Mouse (Mus musculus) erythroblast, embryonic 14.5 days (primary cell): Measurements from ENCODE around the gene Lrrc36. TPM values are rescaled to one million over a fixed set of nuclear protein-coding genes. Genes with fewer than 3 reads are reported as not detected.

Experiments
- H3K27me3 ChIP-seq: 2 replicates; pipeline ENCODE4 v1.6.1; 2012; ENCODE audit warnings: inconsistent platforms; ENCODE audit not compliant: control insufficient read depth
- H3K36me3 ChIP-seq: 2 replicates; pipeline ENCODE4 v1.6.1; 2012; ENCODE audit warnings: mild to moderate bottlenecking, inconsistent platforms; ENCODE audit not compliant: control insufficient read depth
- H3K4me1 ChIP-seq: 2 replicates; pipeline ENCODE4 v1.6.1; 2012; ENCODE audit warnings: inconsistent platforms; ENCODE audit not compliant: control insufficient read depth
- H3K4me3 ChIP-seq: replicated peaks from 2 replicates; pipeline ENCODE3; 2012; ENCODE audit warnings: moderate library complexity, mild to moderate bottlenecking, inconsistent platforms
- H3K9me3 ChIP-seq: 2 replicates; pipeline ENCODE4 v1.6.1; 2012; ENCODE audit warnings: low read length, inconsistent platforms, mixed read lengths; ENCODE audit not compliant: control insufficient read depth
- GATA1 ChIP-seq: IDR thresholded peaks from 2 replicates; pipeline ENCODE4 v1.6.1; 2012; ENCODE audit warnings: low read length, inconsistent platforms, mixed read lengths
- TAL1 ChIP-seq: IDR thresholded peaks from 3 replicates; pipeline ENCODE4 v1.6.1; 2012; ENCODE audit warnings: low read length, inconsistent platforms, mixed read lengths
- polyA plus RNA-seq: library from polyadenylated mRNA; stranded (reverse); fragments of >175 nt; gene quantifications from 2 replicates; pipeline ENCODE4 v1.2.3, GENCODE M21; 2012

The Lrrc36 gene
- polyA plus RNA-seq, 1 experiment = 0.03 TPM

GRCm38 (mm10) chr8:105482123-105482522 lies 68.8 kb downstream of the Lrrc36 start:
- H3K36me3 ChIP-seq = no peaks in the 10 kb centered on the region
- H3K9me3 ChIP-seq = no peaks in the 10 kb centered on the region
- H3K27me3 ChIP-seq = peaks cover 2% of the 10 kb centered on the region; the same call in 1 of the 2 replicates
- H3K4me3 ChIP-seq = no peak overlapping the region
- no peaks in the 10 kb centered on the region for H3K4me1 ChIP-seq
- TF ChIP-seq TAL1 (no peak), GATA1 (no peak)

- Histone ChIP-seq H3K27me3 (peaks cover 2% of the 10 kb centered on the region; the same call in 1 of the 2 replicates), H3K9me3 (no peaks in the 10 kb centered on the region), H3K36me3 (no peaks in the 10 kb centered on the region), H3K4me1 (no peaks in the 10 kb centered on the region), H3K4me3 (no peak overlapping the region)
- TF ChIP-seq TAL1 = no peak
- no peak for TF ChIP-seq GATA1
These were observed 70.0 kb downstream of the Lrrc36 start for GRCm38 (mm10) chr8:105483212-105484029.

- peaks cover 2% of the 10 kb centered on the region; the same call in 1 of the 2 replicates for H3K27me3 ChIP-seq
- no peak overlapping the region for H3K4me3 ChIP-seq
- no peaks in the 10 kb centered on the region for H3K9me3 ChIP-seq
- H3K4me1 ChIP-seq = no peaks in the 10 kb centered on the region
- H3K36me3 ChIP-seq = no peaks in the 10 kb centered on the region
- TF ChIP-seq TAL1 = no peak
- no peak for TF ChIP-seq GATA1
These were observed 70.6 kb downstream of the Lrrc36 start for GRCm38 (mm10) chr8:105484030-105484368.

- Histone ChIP-seq H3K4me3 (no peak overlapping the region), H3K36me3 (no peaks in the 10 kb centered on the region), H3K27me3 (peaks cover 2% of the 10 kb centered on the region; the same call in 1 of the 2 replicates), H3K4me1 (no peaks in the 10 kb centered on the region), H3K9me3 (no peaks in the 10 kb centered on the region)
- no peak for TF ChIP-seq TAL1
- TF ChIP-seq GATA1 = no peak
These were observed 71.0 kb downstream of the Lrrc36 start for GRCm38 (mm10) chr8:105484392-105484791.

- TF ChIP-seq GATA1 = no peak
- TF ChIP-seq TAL1 = no peak
These were observed 74.7 kb downstream of the Lrrc36 start for GRCm38 (mm10) chr8:105488082-105488481.

GRCm38 (mm10) chr8:105489281-105489680 lies 75.9 kb downstream of the Lrrc36 start:
- no peak for TF ChIP-seq TAL1
- TF ChIP-seq GATA1 = no peak
- Histone ChIP-seq H3K36me3 (no peaks in the 10 kb centered on the region), H3K4me3 (no peak overlapping the region), H3K27me3 (no peaks in the 10 kb centered on the region), H3K4me1 (peaks cover 15% of the 10 kb centered on the region), H3K9me3 (no peaks in the 10 kb centered on the region)

More at GRCm38 (mm10) chr8:105488082-105488481, 74.7 kb downstream of the Lrrc36 start:
- H3K4me1 ChIP-seq = peaks cover 15% of the 10 kb centered on the region
- no peaks in the 10 kb centered on the region for H3K9me3 ChIP-seq
- no peaks in the 10 kb centered on the region for H3K36me3 ChIP-seq
- H3K4me3 ChIP-seq = no peak overlapping the region
- no peaks in the 10 kb centered on the region for H3K27me3 ChIP-seq

GRCm38 (mm10) chr8:105493495-105493894 lies 80.1 kb downstream of the Lrrc36 start:
- H3K27me3 ChIP-seq = peaks cover 15% of the 10 kb centered on the region
- H3K9me3 ChIP-seq = no peaks in the 10 kb centered on the region
- no peak overlapping the region for H3K4me3 ChIP-seq
- TF ChIP-seq GATA1 (no peak), TAL1 (no peak)
- no peaks in the 10 kb centered on the region for H3K36me3 ChIP-seq
- peaks cover 32% of the 10 kb centered on the region for H3K4me1 ChIP-seq

GRCm38 (mm10) chr8:105494566-105494965 lies 81.2 kb downstream of the Lrrc36 start:
- Histone ChIP-seq H3K27me3 (peaks cover 15% of the 10 kb centered on the region), H3K4me1 (peaks cover 36% of the 10 kb centered on the region)
- TF ChIP-seq TAL1 (no peak), GATA1 (no peak)

GRCm38 (mm10) chr8:105495350-105496302 lies 82.3 kb downstream of the Lrrc36 start:
- Histone ChIP-seq H3K9me3 (no peaks in the 10 kb centered on the region), H3K36me3 (no peaks in the 10 kb centered on the region), H3K27me3 (peaks cover 18% of the 10 kb centered on the region), H3K4me3 (no peak overlapping the region), H3K4me1 (peaks cover 39% of the 10 kb centered on the region)
- TF ChIP-seq GATA1 (no peak), TAL1 (no peak)

More at GRCm38 (mm10) chr8:105494566-105494965, 81.2 kb downstream of the Lrrc36 start:
- no peaks in the 10 kb centered on the region for H3K9me3 ChIP-seq
- H3K36me3 ChIP-seq = no peaks in the 10 kb centered on the region
- no peak overlapping the region for H3K4me3 ChIP-seq
